Mouse (Mus musculus): Measurements from ENCODE around the gene Fkrp. TPM values are rescaled to one million over a fixed set of nuclear protein-coding genes. Genes with fewer than 3 reads are reported as not detected.

Gene Fkrp
- total RNA-seq, 2 experiments from 2014 or later: 22.4 to 22.6 TPM

DNA sequence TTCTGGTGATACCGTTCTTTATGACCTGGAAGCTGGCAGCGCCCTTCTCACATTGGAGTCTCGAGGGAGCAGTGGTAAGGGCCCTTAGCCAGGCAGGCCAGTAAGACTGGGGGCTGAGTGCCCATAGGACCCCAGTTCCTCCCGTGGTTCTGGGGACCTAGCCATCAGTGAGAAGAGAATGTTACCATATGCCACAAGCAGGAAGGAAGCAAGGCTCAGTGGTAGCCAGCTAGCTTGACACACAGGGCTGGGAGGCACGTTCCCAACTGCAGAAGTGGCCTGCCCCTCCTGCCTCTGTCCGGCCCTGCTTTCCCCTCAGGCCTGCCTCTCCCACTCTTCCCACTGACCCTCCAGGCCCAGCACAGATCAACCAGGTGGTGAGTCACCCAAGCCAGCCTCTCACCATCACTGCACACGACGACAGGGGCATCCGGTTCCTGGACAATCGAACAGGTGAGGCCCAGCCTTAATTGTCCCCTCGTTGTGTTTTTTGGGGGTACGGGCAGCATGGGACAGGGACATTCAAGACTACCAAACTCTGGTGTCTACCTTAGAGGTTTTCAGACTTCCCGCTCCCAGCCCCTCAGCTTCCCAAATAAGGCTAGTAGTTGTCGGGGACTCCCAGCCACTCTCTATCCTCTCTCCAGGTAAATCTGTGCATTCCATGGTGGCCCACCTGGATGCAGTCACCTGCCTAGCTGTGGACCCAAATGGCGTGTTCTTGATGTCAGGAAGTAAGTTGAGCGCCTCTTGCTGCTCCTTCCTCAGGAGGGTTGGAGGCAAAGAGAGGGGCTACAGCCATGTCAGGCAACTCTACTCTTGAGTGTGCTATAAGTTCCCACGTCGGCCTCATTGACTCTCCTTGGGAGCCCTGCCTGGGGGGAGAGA, 21.6 kb upstream of the Fkrp start:
- DNase-seq: no peak

- no peak for DNase-seq
Observed at GRCm38 (mm10) chr7:16830449-16830848, 13.9 kb upstream of the Fkrp start.

GRCm38 (mm10) chr7:16827274-16827673, 10.7 kb upstream of the Fkrp start:
- no peak for DNase-seq

DNA sequence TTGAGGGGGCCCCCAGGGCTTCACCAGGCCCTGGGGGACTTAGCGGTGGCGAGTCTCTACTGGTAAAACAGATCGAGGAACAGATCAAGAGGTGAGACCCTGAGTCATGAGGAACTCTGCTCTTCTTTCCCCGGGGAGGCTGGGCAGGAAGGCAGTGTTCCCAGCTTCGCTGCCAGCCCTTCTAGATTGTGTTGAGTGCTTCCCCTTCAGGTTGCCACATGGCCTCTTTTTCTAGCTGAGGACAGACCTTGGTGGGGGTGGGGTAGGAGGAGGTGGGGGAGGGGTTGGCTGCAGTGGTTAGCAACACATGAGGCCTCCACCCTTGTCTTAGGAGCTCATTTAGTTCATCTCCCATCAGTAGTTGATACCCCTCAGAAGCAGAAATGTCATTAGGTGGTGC, 10.0 kb upstream of the Fkrp start:
- DNase-seq: no peak

- no peak for DNase-seq
Observed at GRCm38 (mm10) chr7:16825785-16826184, 9.3 kb upstream of the Fkrp start.

- no peak for DNase-seq
Observed at GRCm38 (mm10) chr7:16823734-16824133, 7.2 kb upstream of the Fkrp start.

GRCm38 (mm10) chr7:16821669-16822101, 5.2 kb upstream of the Fkrp start:
- DNase-seq: no peak

DNA sequence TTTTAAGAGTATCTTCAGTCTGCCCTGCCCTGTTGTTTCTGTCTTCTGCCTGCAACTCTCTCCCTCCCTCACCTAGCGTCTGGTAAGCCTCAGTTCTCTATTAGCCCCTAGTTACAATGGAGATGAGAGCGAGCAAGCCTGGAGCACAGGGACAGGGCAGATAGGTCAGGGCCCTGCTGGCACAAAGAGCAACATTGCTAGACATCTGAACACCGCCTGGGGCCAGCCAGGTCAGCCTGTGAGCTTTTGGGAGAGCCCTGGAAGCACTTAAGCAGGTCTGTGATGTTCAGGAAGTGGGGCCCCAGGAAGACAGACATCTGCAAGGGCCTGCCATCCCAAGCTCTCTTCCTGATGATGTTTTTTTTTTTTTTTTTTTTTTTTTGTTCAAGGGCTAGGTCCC, 4.6 kb upstream of the Fkrp start:
- DNase-seq: no peak

DNA sequence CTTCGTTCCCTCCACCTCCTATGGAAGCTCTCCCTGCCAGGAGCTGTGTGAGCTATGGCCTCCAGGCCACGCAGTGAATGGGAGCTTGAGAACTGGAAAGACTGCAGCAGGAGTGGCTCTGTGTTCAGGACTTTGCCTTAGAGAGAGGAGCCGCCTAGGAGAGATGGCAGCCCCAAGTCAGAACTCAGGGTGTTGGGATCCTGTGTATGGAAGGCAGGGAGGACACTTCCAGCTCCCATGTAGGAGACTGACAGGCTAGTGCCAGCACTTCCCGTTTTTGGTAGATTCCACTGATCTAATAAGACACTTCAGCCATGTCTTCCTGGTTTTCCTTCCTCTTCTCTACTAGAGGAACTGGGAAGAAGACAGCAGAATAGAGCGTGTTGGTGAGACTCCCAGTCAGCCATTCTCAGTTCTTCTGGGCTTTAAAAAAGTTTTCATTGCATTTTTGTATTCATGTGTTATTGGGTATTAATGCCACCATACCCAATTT, 3.8 kb upstream of the Fkrp start:
- DNase-seq: no peak

GRCm38 (mm10) chr7:16819794-16820193, 3.3 kb upstream of the Fkrp start:
- DNase-seq: no peak

DNA sequence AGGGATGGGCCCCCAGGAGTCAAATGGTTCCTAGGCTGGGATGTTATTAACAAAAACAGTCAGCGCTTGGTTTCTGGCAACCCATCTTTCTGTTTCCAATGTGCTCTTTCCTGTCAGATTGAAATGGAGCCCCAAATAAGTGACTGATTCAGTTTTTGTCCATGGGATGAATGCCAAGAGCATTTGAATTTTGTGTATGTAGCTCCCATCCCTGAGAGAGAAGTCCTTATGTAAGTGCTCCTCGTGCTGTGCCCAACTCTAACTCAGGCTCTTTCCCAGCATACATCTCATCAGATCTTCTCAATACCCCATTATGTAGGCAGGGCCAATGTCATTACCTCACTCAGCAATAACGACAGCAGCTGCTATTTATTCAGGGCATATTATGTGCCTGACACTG, 1.2 kb upstream of the Fkrp start:
- no peak for DNase-seq

DNA sequence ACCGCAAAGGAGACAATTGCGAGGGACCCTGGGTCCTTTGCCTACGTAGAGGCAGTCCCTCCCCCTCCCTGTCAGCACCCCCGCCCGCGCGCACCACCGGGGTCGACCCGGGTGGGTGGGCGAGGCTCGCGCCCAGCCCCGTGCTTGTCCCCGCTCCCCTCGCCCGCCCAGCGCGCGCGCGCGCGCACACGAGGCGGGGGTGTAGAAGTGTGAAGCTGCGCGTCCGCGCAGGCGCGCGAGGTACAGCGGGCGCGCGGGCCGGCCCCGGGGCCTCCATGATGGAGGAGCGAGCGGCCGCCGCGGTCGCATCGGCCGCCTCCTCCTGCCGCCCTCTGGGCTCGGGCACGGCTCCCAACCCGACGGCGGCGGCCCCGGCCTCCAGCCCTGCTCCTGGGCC, 456 bp downstream of the Fkrp start:
- DNase-seq: peak; percentile 86

GRCm38 (mm10) chr7:16815351-16815941, 1.1 kb downstream of the Fkrp start, which contains the start of gene Strn4:
Strn4 (plus strand) TSS chr7:16815889.
- DNase-seq: no peak

DNA sequence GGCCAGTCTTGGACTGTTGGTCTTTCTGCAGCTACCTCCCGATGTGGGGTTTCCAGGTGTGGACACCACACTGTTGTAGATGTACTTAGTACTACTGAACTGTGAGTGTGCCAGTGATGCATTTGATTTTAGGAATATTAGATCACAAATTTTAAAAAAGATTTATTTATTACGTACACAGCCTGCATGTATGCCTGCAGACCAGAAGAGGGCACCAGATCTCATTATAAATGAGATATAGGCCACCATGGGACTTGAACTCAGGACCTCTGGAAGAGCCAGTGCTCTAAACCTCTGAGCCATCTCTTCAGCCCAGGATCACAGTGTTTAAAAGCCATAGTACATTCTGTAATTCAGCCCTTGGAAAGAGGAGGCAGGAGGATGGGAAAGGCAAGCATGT, 4.0 kb downstream of the Fkrp start:
- DNase-seq: no peak

DNA sequence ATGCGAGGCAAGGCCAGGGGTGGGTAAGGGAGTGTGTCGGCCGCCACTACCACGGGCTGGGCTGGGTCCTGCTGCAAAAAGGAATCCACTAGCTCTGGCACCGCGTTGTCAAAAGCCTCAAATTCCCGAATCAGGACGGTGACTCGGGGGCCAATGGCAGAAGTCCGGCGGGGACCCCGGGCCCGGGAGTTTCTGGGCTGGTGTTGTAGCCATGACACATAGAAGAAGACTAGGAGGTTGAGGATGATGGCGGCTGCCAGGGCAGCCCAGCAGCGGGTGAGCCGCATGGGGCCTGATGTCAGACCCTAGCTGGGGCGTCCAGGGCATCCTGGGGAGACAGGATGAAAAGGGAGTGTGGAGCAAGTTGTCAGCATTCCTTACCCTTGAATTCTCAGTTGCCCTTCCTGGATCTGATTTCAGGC, 4.9 kb downstream of the Fkrp start:
- DNase-seq: no peak

DNA sequence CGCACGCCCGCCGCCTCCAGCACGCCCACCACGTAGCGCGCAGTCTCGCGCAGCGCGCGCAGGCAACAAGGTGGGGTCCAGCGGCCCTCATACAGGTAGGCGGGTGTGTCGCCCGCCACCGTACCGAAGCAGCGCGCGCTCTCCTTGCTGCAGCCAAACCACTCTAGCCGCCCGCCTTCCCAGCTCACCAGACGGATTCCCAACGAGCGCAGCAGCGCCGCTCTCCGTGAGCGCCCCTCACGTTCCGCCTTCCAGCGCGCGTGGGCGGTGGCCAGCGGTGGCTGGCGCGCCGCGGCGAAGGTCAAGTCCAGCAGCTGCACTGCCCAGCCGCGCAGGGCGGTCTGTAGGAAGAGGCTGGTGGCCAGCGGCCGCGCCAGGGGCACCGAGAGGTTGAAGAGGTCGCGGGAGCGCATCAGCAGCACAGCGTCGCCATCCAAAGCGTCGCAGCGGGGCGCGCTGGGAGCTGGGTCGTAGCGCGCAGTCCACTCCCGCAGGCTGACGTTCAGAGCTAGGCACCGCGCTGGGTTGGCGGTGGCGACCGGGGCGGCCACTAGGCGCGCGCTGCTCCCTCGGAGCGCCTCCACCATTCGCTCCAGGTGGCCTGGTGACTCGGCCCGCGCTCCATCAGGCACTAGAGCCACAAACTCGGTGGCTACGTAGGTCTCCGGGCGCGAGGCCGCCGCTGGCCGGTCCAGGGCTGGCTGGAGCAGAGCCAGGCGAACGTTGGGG, 5.4 kb downstream of the Fkrp start:
- DNase-seq: peak; percentile 42

- DNase-seq: no peak
Observed at GRCm38 (mm10) chr7:16810399-16810919, 6.1 kb downstream of the Fkrp start.

- peak; percentile 80 for DNase-seq
Observed at GRCm38 (mm10) chr7:16809739-16810138, 6.8 kb downstream of the Fkrp start.

DNA sequence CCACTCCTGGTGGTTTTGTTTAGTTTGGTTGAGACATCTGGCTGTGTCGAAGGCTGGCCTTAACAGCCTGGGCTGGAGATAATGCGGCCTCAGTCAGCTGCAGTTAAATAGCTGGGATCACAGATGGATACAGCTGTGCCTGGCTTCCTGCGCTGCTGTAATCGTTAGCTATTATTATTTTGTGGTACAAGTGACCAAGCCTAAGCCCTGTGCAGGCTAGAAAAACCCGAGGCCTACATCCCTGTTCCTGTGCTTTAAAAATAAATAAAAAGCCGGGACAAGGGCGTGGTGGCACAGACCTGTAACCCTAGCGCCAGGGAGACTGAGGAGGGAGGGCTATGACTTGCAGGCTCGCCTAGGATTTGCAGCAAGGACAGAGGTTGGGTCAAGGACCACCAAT, 7.9 kb downstream of the Fkrp start:
- no peak for DNase-seq

DNA sequence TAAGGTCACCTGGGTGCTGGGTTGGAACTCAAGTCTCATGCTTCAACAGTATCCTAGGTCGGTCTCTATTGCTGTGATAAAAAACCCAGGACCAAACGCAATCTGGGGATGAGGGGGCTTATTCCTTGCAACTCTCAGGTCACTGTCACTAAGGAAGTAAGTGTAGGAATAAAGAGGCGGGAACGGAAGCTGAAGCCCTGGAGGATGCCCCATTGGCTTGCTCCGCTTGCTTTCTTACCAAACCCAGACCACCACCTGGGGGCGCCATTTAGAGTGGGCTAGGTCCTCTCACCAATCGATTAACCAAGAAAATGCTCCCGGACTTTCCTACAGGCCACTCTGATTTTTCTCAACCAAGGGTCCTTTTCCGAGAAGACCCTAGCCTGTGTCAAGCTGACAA, 8.6 kb downstream of the Fkrp start:
- no peak for DNase-seq

DNA sequence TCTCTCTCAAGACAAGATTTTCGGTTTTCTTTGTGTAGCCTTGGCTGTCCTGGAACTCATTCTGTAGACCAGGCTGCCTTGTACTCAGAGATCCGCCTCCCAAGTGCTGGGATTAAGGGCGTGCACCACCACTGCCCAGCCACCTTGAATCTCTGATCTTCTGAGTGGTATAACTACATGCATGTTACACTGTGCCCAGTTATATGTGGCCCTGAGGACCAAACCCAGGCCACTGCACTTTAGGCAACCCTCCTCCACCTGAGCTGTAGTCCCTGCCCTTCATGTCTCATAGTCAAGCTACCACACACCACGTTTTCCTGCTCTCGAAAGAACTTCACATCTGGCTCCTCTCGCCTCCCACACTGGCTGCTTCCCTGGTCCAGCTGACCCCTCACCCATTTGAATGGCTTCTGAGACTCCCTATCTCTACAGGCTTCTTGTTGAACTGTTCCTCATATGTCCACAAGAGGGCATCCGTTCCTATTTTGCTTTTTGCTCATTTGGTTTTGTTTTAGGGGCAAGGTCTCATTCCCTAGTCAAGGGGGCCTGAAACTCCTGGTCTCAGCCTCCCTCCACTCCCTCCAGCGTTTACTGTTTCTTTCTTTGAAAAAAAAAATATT, 12.0 kb downstream of the Fkrp start:
- no peak for DNase-seq

GRCm38 (mm10) chr7:16794886-16795285, 21.6 kb downstream of the Fkrp start:
- DNase-seq: no peak
